Mouse (Mus musculus) myocyte (in vitro differentiated cells): ENCODE measurements at regions not wholly inside any gene's neighbourhood (a gene's known extent, or its start where the extent isn't known, plus 50 kb on each side); places are given as distances from the start of the nearest gene placed in this dataset.

ENCODE experiments used
- H3K27me3 ChIP-seq: one replicate; pipeline ENCODE4 v1.6.1; 2011; ENCODE audit not compliant: control insufficient read depth, insufficient read depth, insufficient read length
- H3K36me3 ChIP-seq: one replicate; pipeline ENCODE4 v1.6.1; 2011; ENCODE audit not compliant: control insufficient read depth, insufficient read depth
- H3K4me2 ChIP-seq: one replicate; pipeline ENCODE4 v1.6.1; 2011; ENCODE audit warnings: low read depth, control low read depth
- H3K4me3 ChIP-seq: one replicate; pipeline ENCODE4 v1.5.1; 2011; ENCODE audit warnings: mild to moderate bottlenecking, control low read depth, moderate library complexity
- H3K79me2 ChIP-seq: one replicate; pipeline ENCODE4 v1.6.1; 2011; ENCODE audit not compliant: control insufficient read depth, insufficient read depth
- H3ac ChIP-seq: one replicate; pipeline ENCODE4 v1.6.1; 2011; ENCODE audit not compliant: control insufficient read depth, insufficient read length
- MAX ChIP-seq: IDR thresholded peaks from one replicate; pipeline ENCODE4 v1.6.1; 2011; ENCODE audit warnings: low read depth, mild to moderate bottlenecking, control low read depth
- MYOG ChIP-seq, 3 experiments: IDR thresholded peaks; one replicate each; pipeline ENCODE4 v1.6.1; 2011; ENCODE audit warnings: control low read depth in 2 of 3, low read depth in 2 of 3, mild to moderate bottlenecking in 2 of 3; ENCODE audit not compliant: insufficient read length in 2 of 3, control insufficient read depth in 1 of 3, insufficient read depth in 1 of 3

- TF ChIP-seq MYOG (IDR thresholded peaks at IDR 0.05; ENCODE audit: control insufficient read depth in 1 of 3, insufficient read depth in 1 of 3, insufficient read length in 2 of 3, low read depth in 2 of 3) (no peak), MAX (no peak)
- Histone ChIP-seq H3ac (no peak overlapping the region), H3K79me2 (no peaks in the 10 kb centered on the region), H3K36me3 (no peaks in the 10 kb centered on the region), H3K27me3 (no peaks in the 10 kb centered on the region), H3K4me2 (no peak overlapping the region), H3K4me3 (no peak overlapping the region)
These were observed 50.3 kb upstream of the D16Ertd472e start for GRCm38 (mm10) chr16:78626803-78627202.
